Mouse (Mus musculus): Measurements from ENCODE around the gene Gemin6.
"Not testable (repeated sequence)": the region's sequence is repeated elsewhere in the genome, so short reads cannot be mapped to it uniquely, and the experiment has no call there.

GRCm38 (mm10) chr17:80270622-80271021, 46.4 kb downstream of the Gemin6 start:
- not testable (repeated sequence) for TF ChIP-seq MAX (IDR thresholded peaks at IDR 0.05; ENCODE audit: low read length); EP300 (IDR thresholded peaks at IDR 0.05; ENCODE audit: low read depth in 1 of 2, low read length in 2 of 2); CTCF (IDR thresholded peaks at IDR 0.05 in 2 of 3, conservative IDR thresholded peaks at IDR 0.05 in 1 of 3; ENCODE audit: control insufficient read depth in 1 of 3, insufficient read depth in 1 of 3, low read depth in 2 of 3, low read length in 3 of 3, poor library complexity in 1 of 3, severe bottlenecking in 1 of 3); RAD21 (IDR thresholded peaks at IDR 0.05; ENCODE audit: low read depth, low read length); POLR2A (IDR thresholded peaks at IDR 0.05; ENCODE audit: control insufficient read depth in 1 of 2, insufficient read depth in 1 of 2, low read depth in 1 of 2, low read length in 2 of 2, poor library complexity in 1 of 2); CHD1 (IDR thresholded peaks at IDR 0.05; ENCODE audit: low read depth, low read length)
